Mouse (Mus musculus): ENCODE measurements around the gene Rnf115.
"Not testable (repeated sequence)": the region's sequence is repeated elsewhere in the genome, so short reads cannot be mapped to it uniquely, and the experiment has no call there.

Gene Rnf115

DNA sequence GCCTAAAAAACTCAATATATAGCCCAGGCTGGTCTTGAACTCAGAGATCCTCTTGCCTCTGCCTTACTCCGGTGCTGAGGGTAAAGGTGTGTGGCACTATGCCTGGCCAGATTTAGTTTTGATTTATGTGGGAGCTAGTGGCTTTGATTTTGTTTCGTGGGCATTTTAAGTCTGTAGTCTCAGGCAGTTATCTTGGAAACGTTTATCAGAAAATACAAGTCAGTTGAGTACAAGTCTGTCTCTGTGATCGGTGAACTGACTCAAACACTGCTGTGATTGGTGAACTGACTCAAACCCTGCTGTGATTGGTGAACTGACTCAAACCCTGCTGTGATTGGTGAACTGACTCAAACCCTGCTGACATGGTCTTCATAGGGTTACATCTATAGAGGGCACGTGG, 3.3 kb downstream of the Rnf115 start:
- no peak for DNase-seq (ENCODE audit: low read depth, low spot score)
- Histone ChIP-seq H3K36me3 (ENCODE audit: control insufficient read depth, insufficient read depth, low read length, poor library complexity, severe bottlenecking) (no peaks in the 10 kb centered on the region), H3K27me3 (ENCODE audit: control insufficient read depth, insufficient read depth, low read length, poor library complexity, severe bottlenecking) (no peaks in the 10 kb centered on the region)

DNA sequence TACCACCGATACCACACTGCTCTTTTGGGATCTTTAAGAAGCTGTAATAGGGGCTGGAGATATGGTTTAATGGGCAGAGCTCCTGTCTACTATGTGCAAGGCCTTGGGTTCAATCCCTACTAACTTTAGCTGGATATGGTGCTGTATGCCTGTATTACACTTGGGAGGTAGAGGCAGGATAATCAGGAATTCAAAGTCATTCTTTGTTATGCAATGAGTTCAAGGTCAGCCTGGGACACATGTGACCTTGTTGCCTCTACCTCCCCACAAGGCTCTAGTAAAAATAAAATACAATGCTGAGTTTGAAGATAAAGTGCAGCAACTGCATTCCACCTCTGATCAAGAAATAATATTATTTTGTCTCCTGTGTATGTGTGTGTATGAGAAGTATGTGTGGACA, 6.5 kb downstream of the Rnf115 start:
- Histone ChIP-seq H3K27me3 (ENCODE audit: control insufficient read depth, insufficient read depth, low read length, poor library complexity, severe bottlenecking) (no peaks in the 10 kb centered on the region), H3K36me3 (ENCODE audit: control insufficient read depth, insufficient read depth, low read length, poor library complexity, severe bottlenecking) (no peaks in the 10 kb centered on the region)
- no peak for DNase-seq (ENCODE audit: low read depth, low spot score)

DNA sequence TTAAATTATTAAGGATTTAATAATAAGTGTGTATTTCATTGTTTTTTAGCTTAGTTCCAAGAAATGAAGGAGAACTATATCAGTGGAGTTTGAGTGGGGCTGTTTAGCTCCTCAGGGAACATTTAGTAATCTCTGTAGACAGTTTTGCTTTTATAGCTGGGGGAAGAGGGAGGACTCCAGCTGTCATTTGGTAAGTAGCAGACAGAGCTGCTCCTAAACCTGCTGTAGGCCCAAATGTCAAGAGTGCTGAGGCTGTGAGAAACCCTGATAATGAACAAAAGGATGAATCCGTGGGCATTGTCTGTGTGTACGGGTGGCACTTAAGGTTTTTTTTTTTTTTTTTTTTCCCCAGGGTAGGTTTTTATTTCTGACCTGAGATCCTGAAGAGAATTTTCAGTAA, 7.7 kb downstream of the Rnf115 start:
- H3K36me3 ChIP-seq (ENCODE audit: control insufficient read depth, insufficient read depth, low read length, poor library complexity, severe bottlenecking) = no peaks in the 10 kb centered on the region
- DNase-seq (ENCODE audit: low read depth, low spot score) = no peak
- H3K27me3 ChIP-seq (ENCODE audit: control insufficient read depth, insufficient read depth, low read length, poor library complexity, severe bottlenecking) = no peaks in the 10 kb centered on the region

DNA sequence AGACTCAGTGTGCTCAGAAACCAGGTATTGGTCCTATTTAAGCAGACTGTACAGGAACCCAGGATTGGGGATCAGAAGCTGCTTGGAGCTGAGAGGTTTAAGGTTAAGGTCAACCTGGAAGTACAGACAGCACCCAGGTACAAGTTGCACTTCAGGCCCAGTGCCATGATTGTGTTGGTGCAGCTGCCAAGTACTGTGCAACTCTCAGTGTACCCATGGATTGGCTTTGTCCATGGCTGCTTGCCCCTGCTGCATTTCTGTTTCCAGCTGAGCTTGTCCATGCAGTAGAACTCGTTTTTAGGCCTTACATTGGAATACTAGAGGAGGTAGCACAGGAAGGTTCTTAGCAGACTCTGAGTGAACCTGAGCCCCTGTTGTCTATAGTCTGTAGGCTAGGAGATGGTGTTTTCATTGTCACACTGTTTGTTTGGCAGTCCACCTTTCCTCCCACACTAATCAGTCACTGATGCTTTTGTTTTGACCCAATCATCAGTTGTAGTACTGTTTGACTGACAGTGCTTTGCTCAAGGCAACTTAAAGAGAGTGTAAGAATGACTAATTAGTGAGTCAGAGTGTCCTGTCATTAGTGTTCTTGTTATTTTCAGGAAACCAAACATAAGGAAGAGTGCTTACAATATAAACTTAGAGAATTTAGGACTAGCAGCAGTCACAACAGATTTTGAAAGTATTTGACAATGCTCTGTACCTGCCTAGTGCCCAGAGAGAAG, 9.7 kb downstream of the Rnf115 start:
- Histone ChIP-seq H3K36me3 (ENCODE audit: control insufficient read depth, insufficient read depth, low read length, poor library complexity, severe bottlenecking) (peaks cover 2% of the 10 kb centered on the region; the same call in 1 of the 2 replicates), H3K27me3 (ENCODE audit: control insufficient read depth, insufficient read depth, low read length, poor library complexity, severe bottlenecking) (no peaks in the 10 kb centered on the region)
- no peak for DNase-seq (ENCODE audit: low read depth, low spot score)

DNA sequence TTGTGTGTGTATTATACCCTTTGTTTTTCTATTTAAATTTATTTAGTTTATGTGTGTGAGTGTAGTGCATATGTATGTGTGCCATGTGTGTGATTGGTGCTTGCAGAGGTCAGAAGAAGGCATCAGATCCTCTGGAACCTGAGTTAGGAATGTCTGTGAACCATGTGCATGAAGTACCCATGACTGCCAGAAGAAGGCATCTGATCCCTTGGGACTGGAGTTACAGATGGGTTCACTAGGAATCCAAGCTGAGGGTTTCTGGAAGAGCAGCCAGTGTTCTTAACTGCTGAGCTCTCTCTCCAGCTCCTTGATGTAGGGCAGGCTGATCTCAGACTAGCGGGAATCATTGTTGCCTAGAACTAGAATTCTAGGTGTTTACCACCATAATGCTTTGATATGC, 10.5 kb downstream of the Rnf115 start:
- no peaks in the 10 kb centered on the region for H3K27me3 ChIP-seq (ENCODE audit: control insufficient read depth, insufficient read depth, low read length, poor library complexity, severe bottlenecking)
- DNase-seq (ENCODE audit: low read depth, low spot score) = no peak
- H3K36me3 ChIP-seq (ENCODE audit: control insufficient read depth, insufficient read depth, low read length, poor library complexity, severe bottlenecking) = peaks cover 2% of the 10 kb centered on the region; the same call in 1 of the 2 replicates

DNA sequence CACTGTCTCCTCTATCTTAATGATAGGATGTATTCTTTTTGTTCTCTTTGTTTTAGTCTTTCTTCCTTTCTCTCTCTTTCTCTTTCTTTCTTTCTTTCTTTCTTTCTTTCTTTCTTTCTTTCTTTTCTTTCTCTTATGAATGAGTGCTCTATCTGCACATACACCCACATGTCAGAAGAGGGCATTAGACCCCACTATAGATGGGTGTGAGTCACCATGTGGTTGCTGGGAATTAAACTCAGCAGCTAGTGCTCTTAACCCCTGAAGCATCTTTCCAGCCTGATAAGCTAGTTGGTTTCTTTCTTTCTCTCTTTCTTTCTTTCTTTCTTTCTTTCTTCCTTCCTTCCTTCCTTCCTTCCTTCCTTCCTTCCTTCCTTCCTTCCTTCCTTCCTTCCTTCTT, 12.8 kb downstream of the Rnf115 start:
- H3K27me3 ChIP-seq (ENCODE audit: control insufficient read depth, insufficient read depth, low read length, poor library complexity, severe bottlenecking); DNase-seq (ENCODE audit: low read depth, low spot score); H3K36me3 ChIP-seq (ENCODE audit: control insufficient read depth, insufficient read depth, low read length, poor library complexity, severe bottlenecking): not testable (repeated sequence)

DNA sequence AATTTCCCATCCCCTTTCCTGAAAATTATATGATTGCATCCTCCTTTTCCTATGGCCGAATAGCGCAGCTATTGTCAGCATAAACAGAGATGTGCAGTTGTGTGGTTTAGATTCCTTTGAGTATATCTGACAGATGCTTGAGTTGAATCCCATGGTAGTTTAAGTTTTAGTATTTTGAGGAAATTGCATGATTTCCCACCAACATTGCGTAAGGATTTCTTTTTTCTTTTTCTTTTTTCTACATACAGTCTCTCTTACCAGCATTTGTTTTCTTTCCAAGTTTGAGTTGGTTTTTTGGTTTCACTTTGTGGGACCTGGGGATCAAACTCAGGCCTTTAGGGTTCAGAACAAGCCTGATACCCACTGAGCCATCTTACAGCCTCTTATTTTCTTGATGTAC, 16.9 kb downstream of the Rnf115 start:
- no peak for DNase-seq (ENCODE audit: low read depth, low spot score)
- Histone ChIP-seq H3K27me3 (ENCODE audit: control insufficient read depth, insufficient read depth, low read length, poor library complexity, severe bottlenecking) (no peaks in the 10 kb centered on the region), H3K36me3 (ENCODE audit: control insufficient read depth, insufficient read depth, low read length, poor library complexity, severe bottlenecking) (peaks cover 6% of the 10 kb centered on the region; the same call in 1 of the 2 replicates)

DNA sequence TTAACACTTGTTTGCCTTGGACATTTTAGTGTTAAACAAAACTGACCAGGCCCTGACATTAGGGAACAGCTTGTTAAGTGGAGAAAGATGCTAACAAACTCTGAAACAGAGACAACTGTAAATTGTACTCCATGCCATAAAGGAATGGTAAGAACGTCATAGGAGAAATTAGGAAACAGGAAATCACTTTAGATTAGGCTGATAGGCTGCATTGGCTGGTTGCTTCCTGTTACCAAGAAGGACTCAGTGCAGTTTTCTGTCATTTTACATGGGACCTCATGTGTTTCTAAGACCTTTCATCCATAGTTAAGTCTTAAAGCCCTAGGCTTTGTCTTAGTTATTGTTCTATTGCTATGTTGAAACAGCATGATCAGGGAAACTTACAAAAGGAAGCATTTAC, 19.4 kb downstream of the Rnf115 start:
- 0 out of 2 replicates have a peak, but pooled peaks cover 4% of the 10 kb centered on the region for H3K36me3 ChIP-seq (ENCODE audit: control insufficient read depth, insufficient read depth, low read length, poor library complexity, severe bottlenecking)
- H3K27me3 ChIP-seq (ENCODE audit: control insufficient read depth, insufficient read depth, low read length, poor library complexity, severe bottlenecking) = no peaks in the 10 kb centered on the region
- no peak for DNase-seq (ENCODE audit: low read depth, low spot score)

DNA sequence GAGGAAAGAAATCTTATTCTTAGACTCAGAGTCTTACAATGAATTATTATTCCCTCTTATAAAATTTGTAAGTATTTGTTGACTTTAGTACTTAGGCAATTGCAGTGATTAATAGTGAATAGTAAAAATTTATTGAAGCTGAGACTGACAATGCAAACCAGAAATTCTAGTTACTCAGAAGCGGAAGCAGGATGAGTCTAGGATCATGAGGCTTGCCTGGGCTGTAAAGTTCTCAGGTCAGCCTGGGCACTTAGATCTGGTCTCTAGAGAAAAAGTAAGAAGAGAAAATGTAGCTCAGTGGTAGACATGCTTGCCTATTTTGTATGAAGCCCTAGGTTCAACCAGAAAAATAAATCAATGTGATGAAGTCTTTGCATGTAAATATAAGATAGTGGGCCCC, 28.5 kb downstream of the Rnf115 start:
- DNase-seq (ENCODE audit: low read depth, low spot score) = no peak
- no peaks in the 10 kb centered on the region for H3K27me3 ChIP-seq (ENCODE audit: control insufficient read depth, insufficient read depth, low read length, poor library complexity, severe bottlenecking)

DNA sequence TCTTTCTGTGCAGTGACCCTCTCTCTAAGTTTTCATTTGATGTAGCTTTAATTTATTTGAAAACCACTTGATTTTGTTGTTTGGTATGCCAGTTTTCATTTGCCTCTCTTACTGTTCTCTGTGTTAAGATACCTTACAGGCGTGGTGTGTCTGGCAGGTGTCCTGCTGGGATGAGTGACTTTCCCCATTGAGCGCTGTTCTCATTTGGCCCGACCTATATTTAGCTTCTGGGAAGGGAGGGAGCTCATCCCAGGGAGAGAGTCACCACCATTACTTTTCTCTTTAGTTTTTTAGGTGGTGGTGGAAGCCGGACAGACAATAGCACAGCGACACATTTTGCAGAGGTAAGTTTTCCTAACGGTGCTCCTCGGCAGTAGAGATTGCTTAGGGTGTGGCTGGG, 30.2 kb downstream of the Rnf115 start:
- 0 out of 2 replicates have a peak, but pooled peaks cover 2% of the 10 kb centered on the region for H3K36me3 ChIP-seq (ENCODE audit: control insufficient read depth, insufficient read depth, low read length, poor library complexity, severe bottlenecking)
- no peak for DNase-seq (ENCODE audit: low read depth, low spot score)
- no peaks in the 10 kb centered on the region for H3K27me3 ChIP-seq (ENCODE audit: control insufficient read depth, insufficient read depth, low read length, poor library complexity, severe bottlenecking)

More for the DNA sequence above, 28.5 kb downstream of the Rnf115 start:
- H3K36me3 ChIP-seq (ENCODE audit: control insufficient read depth, insufficient read depth, low read length, poor library complexity, severe bottlenecking) = no peaks in the 10 kb centered on the region

DNA sequence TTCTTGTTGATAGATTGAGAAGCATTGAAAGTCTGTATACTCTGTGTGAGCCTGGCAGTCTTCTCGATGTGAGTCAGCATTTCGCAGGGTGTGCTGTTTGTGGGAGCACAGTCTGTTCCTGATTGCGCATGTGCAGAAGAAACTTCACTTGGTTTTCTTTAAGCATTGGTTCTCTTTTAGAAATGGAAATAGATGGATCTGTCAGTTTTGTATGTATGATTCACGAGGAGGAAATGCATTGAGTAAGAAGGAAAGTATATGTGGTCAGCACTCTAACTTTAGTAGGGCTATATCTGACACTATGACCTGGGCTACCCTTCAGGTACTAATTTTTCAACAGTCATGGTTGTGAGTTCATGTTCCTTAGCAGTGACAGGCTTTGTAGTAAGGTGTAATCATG, 32.2 kb downstream of the Rnf115 start:
- DNase-seq (ENCODE audit: low read depth, low spot score) = no peak
- no peaks in the 10 kb centered on the region for H3K27me3 ChIP-seq (ENCODE audit: control insufficient read depth, insufficient read depth, low read length, poor library complexity, severe bottlenecking)
- H3K36me3 ChIP-seq (ENCODE audit: control insufficient read depth, insufficient read depth, low read length, poor library complexity, severe bottlenecking) = peaks cover 5% of the 10 kb centered on the region; the same call in 1 of the 2 replicates

DNA sequence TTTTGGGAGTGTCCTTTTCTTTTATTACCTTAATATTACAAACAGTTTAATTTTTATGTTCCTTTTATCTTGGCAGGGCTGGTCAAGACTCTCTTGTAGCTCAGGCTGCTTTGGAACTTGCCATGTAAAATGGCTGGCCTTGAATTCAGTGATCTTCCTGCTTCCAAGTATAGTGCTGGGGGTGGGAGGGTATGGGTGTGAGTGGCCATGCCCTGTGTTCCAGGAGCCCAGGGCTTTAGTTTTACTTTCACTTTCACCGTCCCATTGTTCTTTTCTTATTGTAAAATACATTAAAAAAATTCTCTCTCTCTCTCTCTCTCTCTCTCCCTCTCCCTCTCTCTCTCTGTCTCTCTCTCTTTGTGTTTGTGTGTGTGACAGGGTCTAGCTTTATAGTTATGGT, 37.1 kb downstream of the Rnf115 start:
- DNase-seq (ENCODE audit: low read depth, low spot score) = peak; percentile 19
- H3K36me3 ChIP-seq (ENCODE audit: control insufficient read depth, insufficient read depth, low read length, poor library complexity, severe bottlenecking) = peaks cover 6% of the 10 kb centered on the region
- no peaks in the 10 kb centered on the region for H3K27me3 ChIP-seq (ENCODE audit: control insufficient read depth, insufficient read depth, low read length, poor library complexity, severe bottlenecking)

DNA sequence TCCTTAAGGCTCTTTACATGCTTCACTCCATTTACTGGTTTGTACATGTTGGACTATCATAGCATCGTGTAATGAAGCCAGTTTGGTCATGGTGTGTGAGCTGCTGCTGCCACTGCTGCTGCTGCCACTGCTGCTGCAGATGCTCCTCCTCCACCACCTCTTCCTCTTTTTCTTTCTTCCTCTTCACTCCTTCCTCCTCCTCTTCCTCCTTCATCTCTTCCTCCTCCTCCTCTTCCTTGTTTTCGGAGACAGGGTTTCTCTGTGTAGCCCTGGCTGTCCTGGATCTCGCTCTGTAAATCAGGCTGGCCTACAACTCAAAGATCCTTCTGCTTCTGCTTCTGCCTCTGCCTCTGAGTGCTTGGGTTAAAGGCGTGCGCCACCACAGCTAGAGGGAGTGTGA, 42.5 kb downstream of the Rnf115 start:
- peaks cover 2% of the 10 kb centered on the region; the same call in 1 of the 2 replicates for H3K36me3 ChIP-seq (ENCODE audit: control insufficient read depth, insufficient read depth, low read length, poor library complexity, severe bottlenecking)
- no peaks in the 10 kb centered on the region for H3K27me3 ChIP-seq (ENCODE audit: control insufficient read depth, insufficient read depth, low read length, poor library complexity, severe bottlenecking)
- peak; percentile 15 for DNase-seq (ENCODE audit: low read depth, low spot score)

DNA sequence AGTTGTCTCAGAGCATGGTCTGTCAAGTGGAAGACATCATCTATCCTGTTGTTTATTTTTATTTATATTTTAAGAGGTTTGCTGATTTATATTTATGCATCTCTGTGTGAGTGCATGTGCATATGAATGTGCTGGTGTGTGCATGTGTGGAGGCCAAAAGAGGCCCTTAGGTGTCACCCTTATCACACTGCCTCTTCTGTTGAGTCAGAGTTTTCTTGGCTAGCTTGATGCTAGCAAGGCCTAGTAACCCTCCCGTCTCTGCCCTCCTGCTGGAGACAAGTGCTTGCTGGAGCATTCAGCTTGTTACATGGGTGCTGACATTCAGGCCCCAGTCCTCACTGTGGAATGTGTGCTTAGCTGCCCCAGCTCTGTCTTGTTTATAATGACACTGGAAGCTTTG, 45.5 kb downstream of the Rnf115 start:
- no peak for DNase-seq (ENCODE audit: low read depth, low spot score)
- H3K36me3 ChIP-seq (ENCODE audit: control insufficient read depth, insufficient read depth, low read length, poor library complexity, severe bottlenecking) = peaks cover 3% of the 10 kb centered on the region; the same call in 1 of the 2 replicates
- no peaks in the 10 kb centered on the region for H3K27me3 ChIP-seq (ENCODE audit: control insufficient read depth, insufficient read depth, low read length, poor library complexity, severe bottlenecking)

DNA sequence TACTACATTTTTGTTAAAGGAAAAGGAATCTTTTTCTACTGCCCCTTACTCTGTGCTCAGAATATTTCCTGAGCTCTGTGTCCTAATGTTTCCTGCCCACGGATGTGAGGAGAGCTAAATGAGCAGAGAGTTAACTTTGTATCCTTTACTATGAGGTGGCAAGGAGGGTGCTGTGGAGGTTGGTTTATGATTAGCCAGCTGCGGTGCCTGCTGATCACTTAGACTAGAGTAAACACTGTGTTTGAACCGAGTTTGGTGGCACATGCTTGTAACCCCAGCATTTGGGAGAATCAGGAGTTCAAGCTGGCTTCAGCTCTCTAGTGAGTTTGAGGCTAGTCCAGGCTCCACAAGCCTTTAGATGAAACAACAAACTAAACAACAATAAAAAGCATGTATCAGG, 49.7 kb downstream of the Rnf115 start:
- DNase-seq (ENCODE audit: low read depth, low spot score) = no peak
- Histone ChIP-seq H3K27me3 (ENCODE audit: control insufficient read depth, insufficient read depth, low read length, poor library complexity, severe bottlenecking) (no peaks in the 10 kb centered on the region), H3K36me3 (ENCODE audit: control insufficient read depth, insufficient read depth, low read length, poor library complexity, severe bottlenecking) (peaks cover 3% of the 10 kb centered on the region; the same call in 1 of the 2 replicates)

DNA sequence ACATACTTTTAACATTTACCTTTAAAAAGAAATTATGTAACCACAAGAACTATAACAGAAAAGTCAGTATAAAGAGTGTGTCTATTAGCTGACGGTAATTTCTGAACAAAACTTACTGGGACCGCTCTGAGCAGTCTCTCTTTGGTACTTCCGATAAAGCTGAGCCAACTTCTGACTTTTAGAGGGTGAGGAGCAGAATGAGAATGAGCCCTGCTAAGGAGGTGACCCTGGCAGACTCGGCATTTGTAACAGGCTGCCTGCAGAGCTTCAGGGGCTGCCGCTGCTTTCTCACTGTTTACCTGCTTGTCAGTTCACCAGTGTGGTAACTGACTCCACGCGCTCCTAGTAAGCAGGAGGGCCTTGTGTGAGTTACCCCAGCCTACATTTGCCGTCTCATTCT, 54.8 kb downstream of the Rnf115 start:
- H3K27me3 ChIP-seq (ENCODE audit: control insufficient read depth, insufficient read depth, low read length, poor library complexity, severe bottlenecking) = no peaks in the 10 kb centered on the region
- no peak for DNase-seq (ENCODE audit: low read depth, low spot score)
- H3K36me3 ChIP-seq (ENCODE audit: control insufficient read depth, insufficient read depth, low read length, poor library complexity, severe bottlenecking) = peaks cover 9% of the 10 kb centered on the region

Data from splenic B cell, adult 2 months (primary cell).